Mouse (Mus musculus) embryo, embryonic 11.5 days (tissue): ENCODE data around the gene Fndc7.
"Not testable (repeated sequence)": the region's sequence is repeated elsewhere in the genome, so short reads cannot be mapped to it uniquely, and the experiment has no call there.

ENCODE experiments used
- DNase-seq: peaks from one replicate; pipeline ENCODE4 v3.0.0-alpha.2; 2012; ENCODE audit warnings: low read depth, low spot score

The Fndc7 gene

GRCm38 (mm10) chr3:108855371-108855770 is 34.4 kb downstream of the Fndc7 start:
- DNase-seq = no peak

- no peak for DNase-seq
These were observed 36.5 kb downstream of the Fndc7 start for GRCm38 (mm10) chr3:108853266-108853665.

- DNase-seq = no peak
These were observed 37.7 kb downstream of the Fndc7 start for GRCm38 (mm10) chr3:108851996-108852697.

- no peak for DNase-seq
These were observed 38.3 kb downstream of the Fndc7 start for GRCm38 (mm10) chr3:108851554-108851953.

- no peak for DNase-seq
These were observed 38.7 kb downstream of the Fndc7 start for GRCm38 (mm10) chr3:108851075-108851474.

GRCm38 (mm10) chr3:108850506-108850905 is 39.3 kb downstream of the Fndc7 start:
- no peak for DNase-seq

GRCm38 (mm10) chr3:108846616-108847015 is 43.2 kb downstream of the Fndc7 start:
- DNase-seq = no peak

GRCm38 (mm10) chr3:108844521-108844920 is 45.3 kb downstream of the Fndc7 start:
- DNase-seq = no peak

GRCm38 (mm10) chr3:108844026-108844425 is 45.8 kb downstream of the Fndc7 start:
- DNase-seq = no peak

GRCm38 (mm10) chr3:108840716-108841054 is 49.1 kb downstream of the Fndc7 start:
- no peak for DNase-seq

- peak; percentile 95 for DNase-seq
These were observed 49.6 kb downstream of the Fndc7 start, which contains the start of gene Stxbp3 for GRCm38 (mm10) chr3:108840000-108840715. Stxbp3 (minus strand) TSS chr3:108840526.

- no peak for DNase-seq
These were observed 50.2 kb downstream of the Fndc7 start for GRCm38 (mm10) chr3:108839647-108839999.

GRCm38 (mm10) chr3:108838980-108839379 is 50.8 kb downstream of the Fndc7 start:
- DNase-seq = no peak

- no peak for DNase-seq
These were observed 52.9 kb downstream of the Fndc7 start for GRCm38 (mm10) chr3:108836931-108837330.

GRCm38 (mm10) chr3:108833717-108834116 is 56.1 kb downstream of the Fndc7 start:
- not testable (repeated sequence) for DNase-seq

- no peak for DNase-seq
These were observed 58.1 kb downstream of the Fndc7 start for GRCm38 (mm10) chr3:108831750-108832149.

- no peak for DNase-seq
These were observed 59.3 kb downstream of the Fndc7 start for GRCm38 (mm10) chr3:108830493-108830892.

GRCm38 (mm10) chr3:108815631-108816030 is 74.2 kb downstream of the Fndc7 start:
- no peak for DNase-seq

GRCm38 (mm10) chr3:108810747-108811263 is 79.0 kb downstream of the Fndc7 start:
- no peak for DNase-seq

GRCm38 (mm10) chr3:108805622-108806021 is 84.2 kb downstream of the Fndc7 start:
- no peak for DNase-seq
